ENCODE assay signal across 8 mouse cellular contexts in genomic region chr7:30588676-30589434, GRCm38 (mm10). TPM values are rescaled to one million over a fixed set of nuclear protein-coding genes. Genes with fewer than 3 reads are reported as not detected.
DNase-seq lines count a peak whose midpoint lies in the region; ATAC-seq and TF ChIP-seq lines count a peak whose summit lies in the region.

TSS of gene Kmt2b (minus strand) at chr7:30588726.

- H3K9me3 ChIP-seq in E14TG2a.4 (ENCODE audit: low read length) = no peaks in the 10 kb centered on the region
- H3K9me3 ChIP-seq in forebrain, embryonic 12.5 days = no peaks in the 10 kb centered on the region
- no peaks in the 10 kb centered on the region for H3K9me3 ChIP-seq in heart, postnatal 0 days (replicated peaks; ENCODE audit: control insufficient read depth, low read length)
- H3K9me3 ChIP-seq in liver, embryonic 16.5 days (replicated peaks; ENCODE audit: control insufficient read depth, low read length) = no peaks in the 10 kb centered on the region
- no peaks in the 10 kb centered on the region for H3K9me3 ChIP-seq in neural tube, embryonic 13.5 days

- H3K4me2 ChIP-seq in forebrain, embryonic 12.5 days = peak within 1 kb of the TSS; percentile 96
- H3K4me2 ChIP-seq in heart, postnatal 0 days (ENCODE audit: low read depth, low read length) = peak within 1 kb of the TSS; percentile 98
- H3K4me2 ChIP-seq in liver, embryonic 16.5 days (ENCODE audit: low read depth, low read length) = peak within 1 kb of the TSS; percentile 93
- peak within 1 kb of the TSS; percentile 98 for H3K4me2 ChIP-seq in neural tube, embryonic 13.5 days

- peaks cover 84% of the 10 kb centered on the region for H3K4me1 ChIP-seq in E14TG2a.4 (replicated peaks; ENCODE audit: low read depth, low read length)
- H3K4me1 ChIP-seq in forebrain, embryonic 12.5 days = peaks cover 27% of the 10 kb centered on the region
- peaks cover 14% of the 10 kb centered on the region for H3K4me1 ChIP-seq in heart, postnatal 0 days (ENCODE audit: control insufficient read depth, insufficient read depth)
- peaks cover 22% of the 10 kb centered on the region for H3K4me1 ChIP-seq in liver, embryonic 16.5 days (ENCODE audit: control insufficient read depth, low read depth, low read length)
- H3K4me1 ChIP-seq in neural tube, embryonic 13.5 days (replicated peaks) = peaks cover 24% of the 10 kb centered on the region
- peaks cover 29% of the 10 kb centered on the region for H3K4me1 ChIP-seq in testis, adult 2 months (ENCODE audit: control insufficient read depth, insufficient read depth, low read length)

- peak within 1 kb of the TSS; percentile 95 for H3K27ac ChIP-seq in forebrain, embryonic 12.5 days
- peak within 1 kb of the TSS; percentile 96 for H3K27ac ChIP-seq in heart, postnatal 0 days (ENCODE audit: low read depth)
- H3K27ac ChIP-seq in liver, embryonic 16.5 days (ENCODE audit: low read length) = peak within 1 kb of the TSS; percentile 87
- H3K27ac ChIP-seq in neural tube, embryonic 13.5 days (replicated peaks) = peak within 1 kb of the TSS; percentile 96
- H3K27ac ChIP-seq in testis, adult 2 months (ENCODE audit: control insufficient read depth, insufficient read depth, low read depth, low read length) = peak within 1 kb of the TSS; percentile 92

- no peak for TF ChIP-seq EP300 in heart, postnatal 0 days (IDR thresholded peaks at IDR 0.05; ENCODE audit: low read depth)

- peak; percentile 41 for TF ChIP-seq POLR2A in testis, adult 2 months (IDR thresholded peaks at IDR 0.05; ENCODE audit: control insufficient read depth, low read depth, low read length)

- peak; percentile 96 for ATAC-seq in forebrain, embryonic 12.5 days (ENCODE audit: low FRiP score)
- ATAC-seq in heart, postnatal 0 days (ENCODE audit: insufficient read depth, low read depth) = peak; percentile 94
- ATAC-seq in liver, embryonic 16.5 days (ENCODE audit: low read depth) = peak; percentile 95
- ATAC-seq in neural tube, embryonic 13.5 days (ENCODE audit: low read depth) = peak; percentile 96

- peak within 1 kb of the TSS; percentile 97 for H3K4me3 ChIP-seq in E14TG2a.4 (replicated peaks; ENCODE audit: low read length)
- H3K4me3 ChIP-seq in forebrain, embryonic 12.5 days (replicated peaks) = peak within 1 kb of the TSS; percentile 99
- H3K4me3 ChIP-seq in heart, postnatal 0 days (ENCODE audit: low read depth, low read length) = peak within 1 kb of the TSS; percentile 88
- peak within 1 kb of the TSS; percentile 95 for H3K4me3 ChIP-seq in liver, embryonic 16.5 days (ENCODE audit: low read depth, low read length)
- H3K4me3 ChIP-seq in neural tube, embryonic 13.5 days = peak within 1 kb of the TSS; percentile 99
- H3K4me3 ChIP-seq in testis, adult 2 months (ENCODE audit: control insufficient read depth, low read depth, low read length) = peak within 1 kb of the TSS; percentile 96

- under 1% methylated on average over 51 of the region's 68 CpGs for WGBS in forebrain, embryonic 12.5 days
- under 1% methylated on average over 58 of the region's 68 CpGs for WGBS in heart, postnatal 0 days
- WGBS in liver, embryonic 16.5 days (ENCODE audit: insufficient replicate concordance) = under 1% methylated on average over 53 of the region's 68 CpGs
- under 1% methylated on average over 47 of the region's 68 CpGs for WGBS in neural tube, embryonic 13.5 days

- no peaks in the 10 kb centered on the region for H3K27me3 ChIP-seq in E14TG2a.4 (ENCODE audit: insufficient read depth, low read length)
- no peaks in the 10 kb centered on the region for H3K27me3 ChIP-seq in forebrain, embryonic 12.5 days
- no peaks in the 10 kb centered on the region for H3K27me3 ChIP-seq in heart, postnatal 0 days (ENCODE audit: control insufficient read depth, insufficient read depth, low read length)
- no peaks in the 10 kb centered on the region for H3K27me3 ChIP-seq in liver, embryonic 16.5 days (ENCODE audit: control insufficient read depth, insufficient read depth, low read depth, low read length)
- H3K27me3 ChIP-seq in neural tube, embryonic 13.5 days = no peaks in the 10 kb centered on the region
- no peaks in the 10 kb centered on the region for H3K27me3 ChIP-seq in testis, adult 2 months (ENCODE audit: control insufficient read depth, insufficient read depth, low read length)

- H3K9ac ChIP-seq in forebrain, embryonic 12.5 days = peak within 1 kb of the TSS; percentile 99
- H3K9ac ChIP-seq in heart, postnatal 0 days (replicated peaks; ENCODE audit: low read depth, low read length) = peak within 1 kb of the TSS; percentile 98
- peak within 1 kb of the TSS; percentile 99 for H3K9ac ChIP-seq in liver, embryonic 16.5 days (ENCODE audit: low read depth, low read length)
- peak within 1 kb of the TSS; percentile 99 for H3K9ac ChIP-seq in neural tube, embryonic 13.5 days

- no peak for TF ChIP-seq CTCF in E14TG2a.4 (conservative IDR thresholded peaks at IDR 0.05; ENCODE audit: low read length)
- no peak for TF ChIP-seq CTCF in heart, postnatal 0 days (IDR thresholded peaks at IDR 0.05; ENCODE audit: low read depth)
- TF ChIP-seq CTCF in testis, adult 2 months (IDR thresholded peaks at IDR 0.05; ENCODE audit: control insufficient read depth, insufficient read depth, insufficient replicate concordance, low read depth, low read length) = no peak

- DNase-seq in c-Kit-positive CD71-positive TER-119-positive erythroid progenitor cells, embryonic 14.5 days (ENCODE audit: low spot score) = peak; percentile 92
- peak; percentile 99 for DNase-seq in heart, postnatal 0 days (ENCODE audit: low spot score)
- DNase-seq in kidney, postnatal 4 days = peak; percentile 95 to 98

- peaks cover 45% of the 10 kb centered on the region for H3K36me3 ChIP-seq in E14TG2a.4 (ENCODE audit: insufficient read depth, low read length)
- peaks cover 29% of the 10 kb centered on the region for H3K36me3 ChIP-seq in forebrain, embryonic 12.5 days (replicated peaks)
- H3K36me3 ChIP-seq in heart, postnatal 0 days (replicated peaks; ENCODE audit: control insufficient read depth, insufficient read depth, low read length) = peaks cover 22% of the 10 kb centered on the region
- H3K36me3 ChIP-seq in liver, embryonic 16.5 days (ENCODE audit: control insufficient read depth, insufficient read depth) = peaks cover 28% of the 10 kb centered on the region
- peaks cover 29% of the 10 kb centered on the region for H3K36me3 ChIP-seq in neural tube, embryonic 13.5 days
- H3K36me3 ChIP-seq in testis, adult 2 months (ENCODE audit: control insufficient read depth, insufficient read depth, low read length) = no peaks in the 10 kb centered on the region; the same call in 1 of the 2 replicates

RNA-seq across cellular contexts. Expression of gene Kmt2b, which starts in this region (rescaled TPM):
- 13.0 TPM in 2 replicates for polyA plus RNA-seq in forebrain, embryonic 12.5 days (2016; fragmentation: Nextera tagmentation; extraction: Ambion mirVana)
- 12.1 and 13.4 TPM in 2 replicates for total RNA-seq in heart, postnatal 0 days (2014; rRNA removed; ENCODE audit: low replicate concordance)
- polyA plus RNA-seq in heart, postnatal 0 days (2015; fragmentation: Nextera tagmentation; extraction: Ambion mirVana) = 2.9 and 3.2 TPM in 2 replicates
- 2.7 and 3.5 TPM in 2 replicates for polyA plus RNA-seq in liver, embryonic 16.5 days (2015; fragmentation: Nextera tagmentation; extraction: Ambion mirVana)
- polyA plus RNA-seq in neural tube, embryonic 13.5 days (2015; fragmentation: Nextera tagmentation; extraction: Ambion mirVana) = 9.0 and 9.9 TPM in 2 replicates
- 56.1 and 61.0 TPM in 2 replicates for polyA plus RNA-seq in testis, adult 2 months (2012; rRNA removed)

Comparison
In these comparisons a context has a peak if more than half of its experiments do, and no peak if none do; other contexts are left out.
1. Peak in every context shown above with its lines: DNase-seq, ATAC-seq, H3K4me3 ChIP-seq and H3K27ac ChIP-seq.